Mouse (Mus musculus): ENCODE results near the gene Arhgap31.
"Not testable (repeated sequence)": the region's sequence is repeated elsewhere in the genome, so short reads cannot be mapped to it uniquely, and the experiment has no call there.

The Arhgap31 gene

GRCm38 (mm10) chr16:38724974-38725373 lies 11.9 kb upstream of the Arhgap31 start:
- no peak for DNase-seq

- no peak for DNase-seq
Observed at GRCm38 (mm10) chr16:38724256-38724655, 11.2 kb upstream of the Arhgap31 start.

GRCm38 (mm10) chr16:38721377-38721776 lies 8.3 kb upstream of the Arhgap31 start:
- no peak for DNase-seq

GRCm38 (mm10) chr16:38714259-38714526 lies 1.1 kb upstream of the Arhgap31 start:
- not testable (repeated sequence) for DNase-seq

GRCm38 (mm10) chr16:38713404-38714258 lies 557 bp upstream of the Arhgap31 start:
- DNase-seq, result no peak

GRCm38 (mm10) chr16:38712105-38712504 lies 969 bp downstream of the Arhgap31 start:
- peak; percentile 25 for DNase-seq

- DNase-seq, result no peak
Observed at GRCm38 (mm10) chr16:38711245-38711644, 1.8 kb downstream of the Arhgap31 start.

GRCm38 (mm10) chr16:38708962-38709520 lies 4.0 kb downstream of the Arhgap31 start:
- no peak for DNase-seq

- no peak for DNase-seq
Observed at GRCm38 (mm10) chr16:38706782-38707181, 6.3 kb downstream of the Arhgap31 start.

GRCm38 (mm10) chr16:38705531-38706281 lies 7.4 kb downstream of the Arhgap31 start:
- DNase-seq, result no peak

- no peak for DNase-seq
Observed at GRCm38 (mm10) chr16:38703501-38703900, 9.6 kb downstream of the Arhgap31 start.

GRCm38 (mm10) chr16:38702316-38702715 lies 10.8 kb downstream of the Arhgap31 start:
- no peak for DNase-seq

GRCm38 (mm10) chr16:38701492-38702185 lies 11.4 kb downstream of the Arhgap31 start:
- no peak for DNase-seq

GRCm38 (mm10) chr16:38700392-38701162 lies 12.5 kb downstream of the Arhgap31 start:
- DNase-seq, result no peak

GRCm38 (mm10) chr16:38697611-38698010 lies 15.5 kb downstream of the Arhgap31 start:
- DNase-seq, result no peak

GRCm38 (mm10) chr16:38695557-38695956 lies 17.5 kb downstream of the Arhgap31 start:
- DNase-seq, result no peak

- no peak for DNase-seq
Observed at GRCm38 (mm10) chr16:38694906-38695540, 18.1 kb downstream of the Arhgap31 start.

- no peak for DNase-seq
Observed at GRCm38 (mm10) chr16:38690501-38690900, 22.6 kb downstream of the Arhgap31 start.

GRCm38 (mm10) chr16:38689786-38690185 lies 23.3 kb downstream of the Arhgap31 start:
- DNase-seq, result no peak

- no peak for DNase-seq
Observed at GRCm38 (mm10) chr16:38688531-38689264, 24.4 kb downstream of the Arhgap31 start.

GRCm38 (mm10) chr16:38687673-38688072 lies 25.4 kb downstream of the Arhgap31 start:
- DNase-seq, result no peak
